Mouse (Mus musculus) CD4-positive, CD25-positive, alpha-beta regulatory T cell, adult 2 months (primary cell): ENCODE results near the gene Mgat5.

Source experiments
- DNase-seq: peaks from one replicate; pipeline ENCODE4 v3.0.0-alpha.2; 2012; ENCODE audit warnings: low read depth, low spot score

Mgat5 gene

GRCm38 (mm10) chr1:127338833-127339487, 134.1 kb downstream of the Mgat5 start:
- DNase-seq, result no peak

- no peak for DNase-seq
These were observed 135.5 kb downstream of the Mgat5 start for GRCm38 (mm10) chr1:127340296-127340695.

GRCm38 (mm10) chr1:127344913-127345312, 140.1 kb downstream of the Mgat5 start:
- peak; percentile 65 for DNase-seq

GRCm38 (mm10) chr1:127346596-127347139, 141.9 kb downstream of the Mgat5 start:
- no peak for DNase-seq

- no peak for DNase-seq
These were observed 143.2 kb downstream of the Mgat5 start for GRCm38 (mm10) chr1:127347878-127348620.

GRCm38 (mm10) chr1:127348642-127349341, 144.0 kb downstream of the Mgat5 start:
- peak; percentile 38 for DNase-seq

GRCm38 (mm10) chr1:127351380-127352057, 146.7 kb downstream of the Mgat5 start:
- DNase-seq, result no peak

- no peak for DNase-seq
These were observed 147.4 kb downstream of the Mgat5 start for GRCm38 (mm10) chr1:127352131-127352793.

GRCm38 (mm10) chr1:127353408-127353807, 148.6 kb downstream of the Mgat5 start:
- no peak for DNase-seq

GRCm38 (mm10) chr1:127354152-127354551, 149.3 kb downstream of the Mgat5 start:
- DNase-seq, result no peak

- no peak for DNase-seq
These were observed 150.2 kb downstream of the Mgat5 start for GRCm38 (mm10) chr1:127355034-127355433.

- DNase-seq, result no peak
These were observed 158.8 kb downstream of the Mgat5 start for GRCm38 (mm10) chr1:127363638-127364037.

- no peak for DNase-seq
These were observed 160.9 kb downstream of the Mgat5 start for GRCm38 (mm10) chr1:127365706-127366105.

- DNase-seq, result no peak
These were observed 161.3 kb downstream of the Mgat5 start for GRCm38 (mm10) chr1:127366111-127366510.

- DNase-seq, result no peak
These were observed 163.7 kb downstream of the Mgat5 start for GRCm38 (mm10) chr1:127368513-127368912.

GRCm38 (mm10) chr1:127369538-127369937, 164.7 kb downstream of the Mgat5 start:
- DNase-seq, result no peak

- DNase-seq, result no peak
These were observed 167.3 kb downstream of the Mgat5 start for GRCm38 (mm10) chr1:127372096-127372495.

GRCm38 (mm10) chr1:127373559-127373958, 168.7 kb downstream of the Mgat5 start:
- DNase-seq, result no peak

GRCm38 (mm10) chr1:127374157-127374556, 169.3 kb downstream of the Mgat5 start:
- DNase-seq, result no peak

GRCm38 (mm10) chr1:127380140-127380539, 175.3 kb downstream of the Mgat5 start:
- DNase-seq, result no peak
